Mouse (Mus musculus) megakaryocyte, adult 5-6 weeks (primary cell): ENCODE measurements around the gene Vwa2. TPM values are rescaled to one million over a fixed set of nuclear protein-coding genes. Genes with fewer than 3 reads are reported as not detected.

Experiments
- ATAC-seq: 2 replicates; pipeline ENCODE4 v1.8.0; 2016; ENCODE audit warnings: mild to moderate bottlenecking, inconsistent platforms; ENCODE audit not compliant: poor library complexity, severe bottlenecking
- total RNA-seq, 2 experiments: library from RNA; stranded (forward) in 1 of 2; stranded (reverse) in 1 of 2; fragments of 153-499, 151-499 nt in 1 of 2; fragments of 221-1000, 200-1000 nt in 1 of 2; gene quantifications; 2 replicates each; pipeline versions ENCODE4 v1.2.3 to v1.2.4; 2015 to 2017

Gene Vwa2
- total RNA-seq, 2 experiments from 2014 or later, result not detected

DNA sequence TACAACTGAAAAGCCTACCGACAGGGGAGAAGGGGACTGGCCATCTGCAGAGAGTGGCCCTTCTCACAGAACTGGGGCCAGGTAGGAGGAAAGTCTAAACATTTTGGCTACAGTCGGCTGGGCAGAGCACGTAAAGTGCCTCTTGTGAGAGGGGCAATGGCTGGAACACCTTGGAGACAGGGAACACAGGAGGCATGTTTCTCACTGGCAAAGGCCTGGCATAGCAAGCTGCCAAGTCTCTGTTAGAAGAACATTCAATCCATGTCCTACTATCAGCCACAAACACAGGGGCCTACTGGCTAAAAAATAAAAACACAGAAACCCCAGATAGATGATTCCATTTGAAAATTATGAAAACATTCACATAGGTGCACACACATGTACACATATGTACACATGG lies 72.7 kb downstream of the Vwa2 start:
- ATAC-seq, result no peak

- no peak for ATAC-seq
Measured at GRCm38 (mm10) chr19:56947971-56948610, 74.0 kb downstream of the Vwa2 start.

DNA sequence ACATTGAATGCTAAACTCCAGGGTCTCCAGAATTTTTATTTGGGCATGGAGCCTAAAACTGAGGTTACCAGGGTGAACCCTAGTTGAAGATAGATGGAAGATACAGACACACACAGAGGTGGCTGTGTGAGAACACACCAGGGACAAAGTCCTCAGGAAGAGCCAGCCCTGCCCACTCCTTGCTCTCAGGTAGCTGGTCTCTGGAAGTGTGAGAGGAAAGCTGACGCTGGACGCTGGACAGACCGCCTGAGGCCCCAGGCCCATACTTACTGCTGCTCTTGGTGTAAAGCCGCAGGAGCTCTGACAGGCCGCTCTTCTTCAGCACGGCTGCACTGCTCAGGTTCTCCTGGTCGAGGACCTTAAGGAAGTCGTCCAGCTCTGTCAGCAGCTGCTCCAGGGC lies 75.8 kb downstream of the Vwa2 start:
- ATAC-seq, result no peak

DNA sequence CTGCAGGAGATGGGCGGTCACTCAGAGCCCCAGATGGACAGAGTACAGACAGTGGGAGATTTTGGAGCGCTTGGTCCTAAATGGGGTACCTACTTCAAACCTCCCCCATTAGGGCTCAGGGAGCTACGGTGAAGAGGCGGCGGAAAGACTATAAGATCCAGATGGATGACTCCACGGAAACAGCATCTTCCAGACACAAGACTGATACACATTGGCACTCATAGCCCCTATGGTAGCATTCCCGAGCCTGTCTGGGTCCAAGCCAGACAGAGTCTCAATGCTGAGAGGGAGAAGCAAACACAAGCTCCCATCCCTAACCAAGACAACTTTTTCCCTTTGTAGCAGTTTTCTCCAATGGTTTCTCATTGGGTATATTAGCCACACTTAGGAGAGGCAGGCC lies 76.8 kb downstream of the Vwa2 start:
- ATAC-seq, result no peak

- no peak for ATAC-seq
Measured at GRCm38 (mm10) chr19:56953856-56954255, 79.8 kb downstream of the Vwa2 start.

DNA sequence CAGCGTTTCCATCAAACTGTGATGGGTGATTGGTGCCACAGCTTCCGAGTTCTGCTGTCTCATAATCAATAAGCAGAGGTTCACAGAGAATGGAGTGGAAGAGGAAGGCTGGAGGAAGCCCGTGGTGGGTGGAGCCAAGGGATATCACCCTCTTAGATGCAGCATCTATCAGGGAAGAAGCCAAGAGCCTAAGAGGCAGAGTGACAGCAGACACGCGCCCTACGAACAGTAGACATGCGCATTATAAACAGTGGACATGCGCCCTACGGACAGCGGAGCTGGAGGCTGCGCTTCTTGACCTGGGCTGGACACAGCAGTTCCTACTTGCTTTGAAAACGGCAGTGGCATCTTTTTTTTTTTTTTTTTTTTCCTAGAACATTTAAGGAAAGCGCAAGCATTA lies 80.8 kb downstream of the Vwa2 start:
- ATAC-seq, result no peak

DNA sequence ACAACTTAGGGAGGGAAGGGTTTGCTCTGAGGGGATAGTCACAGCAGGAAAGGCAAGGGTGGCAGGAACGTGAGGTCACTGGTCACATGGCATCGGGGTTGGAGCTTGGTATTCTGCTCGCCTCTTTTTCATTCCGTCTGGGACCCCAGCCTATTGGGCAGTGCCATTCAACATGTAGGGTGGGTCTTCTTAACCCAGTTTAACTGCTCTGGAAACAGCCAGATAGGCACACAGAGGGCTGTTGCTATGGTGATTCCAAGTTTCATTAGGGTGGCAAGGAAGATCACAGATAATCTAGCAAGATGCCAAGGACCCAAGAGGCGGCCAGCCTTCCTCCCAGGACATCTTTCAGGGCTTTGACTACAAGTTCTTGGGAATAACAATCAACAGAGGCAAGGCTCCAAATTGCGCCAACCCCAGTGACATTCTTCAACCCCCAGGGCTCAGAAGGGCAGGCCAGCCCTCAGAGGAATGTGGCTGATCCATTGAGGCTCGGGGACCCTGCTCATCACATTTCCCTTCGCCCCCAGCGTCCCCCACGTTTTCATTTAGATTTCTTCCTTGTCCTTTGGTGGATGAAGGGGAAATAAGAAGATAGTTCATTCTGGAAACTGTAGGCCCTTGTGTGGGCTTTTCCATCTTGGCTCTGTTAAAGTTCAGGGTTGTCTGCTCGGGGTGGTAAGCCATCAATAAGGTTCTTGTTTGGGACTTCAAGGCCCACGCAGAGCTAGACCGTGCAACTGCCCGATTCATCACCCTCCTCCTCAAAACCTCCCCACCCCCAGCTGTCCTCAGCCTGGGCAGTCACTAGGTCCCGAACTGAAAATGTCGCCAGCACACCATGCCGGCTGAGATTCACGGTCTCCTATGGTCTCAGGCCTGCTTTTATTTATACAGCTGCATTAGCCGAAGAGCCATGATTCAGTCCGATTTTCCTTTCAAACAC lies 81.8 kb downstream of the Vwa2 start:
- ATAC-seq, result no peak

- ATAC-seq, result no peak
Measured at GRCm38 (mm10) chr19:56958011-56958410, 84.0 kb downstream of the Vwa2 start.

GRCm38 (mm10) chr19:56958582-56959021 lies 84.6 kb downstream of the Vwa2 start:
- ATAC-seq, result no peak

- ATAC-seq, result no peak
Measured at GRCm38 (mm10) chr19:56959057-56959456, 85.0 kb downstream of the Vwa2 start.

DNA sequence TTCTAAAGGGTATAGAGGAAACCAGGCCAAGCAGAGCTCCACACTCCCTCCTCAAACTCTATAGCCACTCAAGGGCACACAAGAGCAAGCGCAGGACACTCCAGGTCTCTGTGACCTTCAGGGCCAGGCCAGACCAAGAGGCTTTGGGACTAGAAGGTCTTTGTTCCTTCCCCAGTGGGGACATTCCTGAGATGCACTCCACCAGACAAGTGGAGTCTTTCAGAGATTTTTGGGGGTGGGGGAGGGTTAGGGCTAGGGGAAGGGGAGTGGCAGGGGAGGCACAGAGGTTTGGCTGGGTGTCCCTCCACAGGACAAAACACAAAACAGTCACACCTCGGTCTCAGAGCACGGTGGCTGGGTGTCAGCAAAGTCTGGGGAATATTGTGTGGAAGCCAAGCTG lies 85.6 kb downstream of the Vwa2 start:
- ATAC-seq, result no peak

Other genes with a start within 250 kb of the Vwa2 start
- gene Adrb1, start 152.1 kb upstream of the Vwa2 start, total RNA-seq (2015), result 0.09 and 0.11 TPM in 2 replicates
- gene Adrb1, start 152.1 kb upstream of the Vwa2 start, total RNA-seq (2017), result 0.07 and 0.16 TPM in 2 replicates
- 16.1 and 18.6 TPM in 2 replicates for gene Ccdc186, start 52.1 kb upstream of the Vwa2 start, total RNA-seq (2015)
- gene Ccdc186, start 52.1 kb upstream of the Vwa2 start, total RNA-seq (2017), result 32.2 and 58.1 TPM in 2 replicates
- gene Tdrd1, start 48.0 kb upstream of the Vwa2 start, total RNA-seq (2015), result not detected in 2 replicates
- gene Tdrd1, start 48.0 kb upstream of the Vwa2 start, total RNA-seq (2017), result 0.07 TPM in 1 of 2 replicates, not detected in the other
- gene Afap1l2, start 134.0 kb downstream of the Vwa2 start, total RNA-seq (2015), result not detected in 2 replicates
- gene Afap1l2, start 134.0 kb downstream of the Vwa2 start, total RNA-seq (2017), result not detected in 2 replicates